In genomic region chr7:126923999-126924398, GRCm38 (mm10) we compare ENCODE assay signal across 1 mouse cellular context.
TF ChIP-seq lines count a peak whose summit lies in the region.

No protein-coding gene starts in this region.

TF ChIP-seq in MEL, 35 proteins besides CTCF, POLR2A, EP300 and RAD21:
- TF ChIP-seq GABPA (IDR thresholded peaks at IDR 0.05; ENCODE audit: low read depth, low read length) (no peak), MAFK (IDR thresholded peaks at IDR 0.05; ENCODE audit: borderline replicate concordance, low read depth, low read length) (no peak), MAX (IDR thresholded peaks at IDR 0.05; ENCODE audit: low read length) (no peak), BHLHE40 (IDR thresholded peaks at IDR 0.05; ENCODE audit: borderline replicate concordance, low read depth, low read length) (no peak), POLR2AphosphoS5 (IDR thresholded peaks at IDR 0.05; ENCODE audit: borderline replicate concordance, low read depth, low read length) (no peak), ZKSCAN1 (IDR thresholded peaks at IDR 0.05; ENCODE audit: low read depth, low read length) (no peak), MYB (IDR thresholded peaks at IDR 0.05; ENCODE audit: low read depth, low read length) (no peak), MYC (IDR thresholded peaks at IDR 0.05; ENCODE audit: low read depth, low read length) (no peak), SIN3A (IDR thresholded peaks at IDR 0.05; ENCODE audit: low read length) (no peak), RCOR1 (IDR thresholded peaks at IDR 0.05; ENCODE audit: low read depth, low read length) (no peak), NELFE (IDR thresholded peaks at IDR 0.05; ENCODE audit: low read depth, low read length) (0 out of 2 replicates have a peak, but pooled peaks have one; percentile 20), TBP (IDR thresholded peaks at IDR 0.05; ENCODE audit: low read depth, low read length) (no peak), GATA1 (IDR thresholded peaks at IDR 0.05; ENCODE audit: low read depth, low read length) (peak; percentile 42; the same call in 1 of the 2 replicates), CHD1 (IDR thresholded peaks at IDR 0.05; ENCODE audit: low read depth, low read length) (no peak), NRF1 (IDR thresholded peaks at IDR 0.05; ENCODE audit: insufficient read depth, low read depth, low read length, poor library complexity, severe bottlenecking) (no peak), CHD2 (IDR thresholded peaks at IDR 0.05; ENCODE audit: low read length) (no peak), USF2 (IDR thresholded peaks at IDR 0.05; ENCODE audit: borderline replicate concordance in 1 of 2, insufficient read depth in 1 of 2, low read depth in 1 of 2, low read length in 2 of 2) (no peak), ELF1 (IDR thresholded peaks at IDR 0.05; ENCODE audit: low read depth, low read length) (no peak), TCF12 (IDR thresholded peaks at IDR 0.05; ENCODE audit: low read depth, low read length) (peak; percentile 46; the same call in 1 of the 2 replicates), ZC3H11A (IDR thresholded peaks at IDR 0.05; ENCODE audit: low read depth, low read length) (no peak), TAL1 (IDR thresholded peaks at IDR 0.05; ENCODE audit: low read length) (peak; percentile 32; the same call in 1 of the 2 replicates), JUND (IDR thresholded peaks at IDR 0.05; ENCODE audit: low read depth, low read length) (no peak), POLR2AphosphoS2 (IDR thresholded peaks at IDR 0.05; ENCODE audit: low read length) (no peak), MXI1 (IDR thresholded peaks at IDR 0.05; ENCODE audit: low read depth, low read length) (no peak), ETS1 (IDR thresholded peaks at IDR 0.05; ENCODE audit: low read depth, low read length) (no peak), MAZ (IDR thresholded peaks at IDR 0.05; ENCODE audit: low read depth, low read length) (no peak)
